Mouse (Mus musculus) liver, adult 2 months (tissue): ENCODE measurements around the gene Brdt.

Experiments
- CTCF ChIP-seq: fragments of 200-500 bp; IDR thresholded peaks from 2 replicates; pipeline ENCODE4 v1.5.1; 2011; ENCODE audit warnings: low read depth, low read length, control low read depth
- POLR2A ChIP-seq: fragments of 200-500 bp; IDR thresholded peaks from 2 replicates; pipeline ENCODE4 v1.6.1; 2011; ENCODE audit warnings: low read length, control low read depth; ENCODE audit not compliant: insufficient read depth; ENCODE audit errors: extremely low read depth

DNA sequence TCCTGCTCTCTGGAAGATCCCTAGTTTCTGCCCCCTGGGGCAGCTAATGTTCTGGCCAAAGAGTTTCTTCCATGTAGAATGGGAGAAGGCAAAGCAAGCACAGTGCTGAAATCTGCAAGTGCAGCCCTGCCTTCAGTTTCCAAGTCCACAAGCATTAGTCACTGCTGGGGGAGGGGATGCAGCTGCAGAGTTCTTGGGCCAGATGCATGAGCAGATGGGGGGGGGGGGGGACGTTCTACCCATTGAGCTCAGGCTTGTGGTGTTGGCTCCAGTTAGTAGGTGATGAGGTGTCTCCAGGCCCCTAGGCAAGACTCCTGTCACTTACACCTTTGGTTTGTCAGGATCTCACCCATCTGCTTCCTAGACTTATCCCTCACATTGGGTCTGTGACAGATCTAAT is 24.8 kb downstream of the Brdt start:
- TF ChIP-seq CTCF (no peak), POLR2A (no peak)
